Mouse (Mus musculus) right cerebral cortex, postnatal 10 days (tissue): Measurements from ENCODE around the gene Rnd1.

ENCODE experiments used
- DNase-seq, 2 experiments: peaks; one replicate each; pipeline ENCODE4 v3.0.0; 2021; ENCODE audit warnings: low spot score in 2 of 2

Gene Rnd1

DNA sequence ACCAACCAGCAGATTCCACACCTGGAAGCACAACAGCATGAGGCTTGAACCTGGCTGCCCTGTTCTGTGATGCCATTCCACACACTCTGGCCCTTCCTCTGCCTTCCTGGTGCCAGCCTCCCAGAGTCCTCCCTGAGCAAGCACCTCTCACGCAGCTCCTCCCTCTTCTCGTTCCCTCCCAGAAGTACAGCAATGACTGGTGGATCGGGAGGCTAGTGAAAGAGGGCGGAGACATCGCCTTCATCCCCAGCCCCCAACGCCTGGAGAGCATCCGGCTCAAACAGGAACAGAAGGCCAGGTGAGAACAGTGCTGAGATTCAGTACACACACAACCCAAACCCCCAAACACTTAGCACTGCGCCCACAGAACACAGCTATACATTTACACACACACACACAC, 37.1 kb downstream of the Rnd1 start:
- no peak for DNase-seq

DNA sequence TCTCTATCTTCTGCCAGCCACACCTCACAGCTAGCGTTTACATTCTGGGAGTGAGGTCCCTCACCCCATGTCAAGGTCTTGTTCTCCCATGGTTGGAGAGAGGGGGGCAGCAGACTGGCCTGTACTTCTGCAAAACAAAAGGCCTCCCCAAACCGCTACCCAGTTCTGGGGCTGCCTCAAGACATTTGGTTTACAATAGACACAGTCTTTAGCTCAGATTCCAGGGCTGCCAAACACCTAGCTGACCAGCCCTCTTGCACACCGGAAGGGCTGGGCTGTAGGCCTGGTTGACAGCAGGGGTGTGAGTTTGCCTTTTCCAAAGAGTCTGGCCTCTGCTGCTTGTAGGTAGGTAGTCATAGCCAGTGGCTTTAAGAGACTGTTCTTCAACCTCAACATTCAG, 40.1 kb downstream of the Rnd1 start:
- no peak for DNase-seq

DNA sequence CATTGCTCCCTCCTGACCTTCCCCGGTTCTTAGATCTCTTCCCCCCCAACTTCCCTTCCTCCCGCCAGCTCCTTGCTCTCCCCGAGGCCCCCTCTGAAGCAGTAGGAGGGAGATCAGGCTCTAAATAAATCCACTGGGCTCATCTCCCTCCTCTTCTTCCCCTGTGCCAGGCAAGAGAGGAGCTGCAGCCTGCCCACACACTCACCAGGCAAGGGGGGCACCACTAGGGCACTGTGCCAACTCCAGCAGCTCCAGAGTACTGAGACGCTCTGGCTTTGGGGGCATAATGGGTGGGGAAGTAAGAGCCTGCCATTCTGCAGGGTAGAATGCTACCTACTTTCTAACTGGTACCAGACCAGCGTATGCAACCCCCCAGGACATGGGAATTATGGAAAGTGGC, 40.7 kb downstream of the Rnd1 start:
- DNase-seq, result peak; percentile 86 to 87

DNA sequence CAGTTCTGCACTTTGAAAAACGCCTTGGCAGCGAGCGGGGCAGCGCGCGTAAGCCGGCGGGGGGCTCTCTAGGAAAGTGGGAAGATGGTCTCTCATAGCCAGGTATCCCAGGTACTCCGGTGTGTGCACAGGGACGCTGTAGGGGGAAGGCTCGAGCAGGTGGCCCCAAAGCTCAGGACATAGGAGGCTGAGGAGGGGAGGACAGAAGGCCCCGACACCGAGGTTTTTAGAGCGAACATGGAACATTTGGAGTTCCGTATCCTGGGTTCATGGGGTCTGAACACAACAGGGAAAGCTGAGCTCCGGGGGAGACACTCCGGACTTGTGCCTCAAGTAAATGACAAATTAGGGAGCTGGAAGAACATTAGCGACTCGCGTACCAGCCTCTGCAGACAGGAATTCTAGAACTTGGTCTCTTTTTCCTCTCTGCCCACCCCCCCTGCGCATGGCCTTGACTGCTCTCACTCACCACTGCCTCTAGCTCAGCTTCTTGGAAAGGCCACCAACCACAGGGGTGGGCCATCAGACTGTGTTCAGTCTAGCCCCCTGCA, 41.9 kb downstream of the Rnd1 start:
- no peak for DNase-seq

DNA sequence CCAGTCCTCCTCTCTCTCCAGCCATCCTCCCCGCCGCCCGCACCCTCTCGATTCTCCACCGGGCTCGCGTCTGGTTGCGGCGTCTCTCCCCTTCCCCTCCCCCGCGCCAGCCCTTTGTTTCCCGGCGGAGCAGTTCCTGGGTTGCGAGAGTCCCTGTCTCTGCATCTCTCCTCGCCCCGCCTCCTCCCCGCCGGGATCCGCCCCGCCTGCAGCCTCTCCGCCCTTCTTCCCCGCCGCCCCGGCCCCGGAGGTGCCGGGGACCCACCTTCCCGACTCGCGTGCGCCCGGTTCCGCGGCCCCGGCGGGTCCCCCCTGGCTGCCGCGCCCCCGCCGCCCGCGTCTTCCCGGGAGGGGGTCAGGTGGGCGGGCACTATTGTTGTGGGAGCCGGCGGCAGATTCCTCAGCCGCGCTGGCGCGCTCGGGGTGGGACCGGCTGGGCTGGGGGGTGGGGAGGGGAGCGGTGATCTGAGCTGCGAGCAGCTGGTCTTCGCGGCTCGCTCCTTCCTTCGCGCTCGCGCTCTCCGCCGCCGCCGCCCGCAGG, 42.6 kb downstream of the Rnd1 start:
- DNase-seq, result peak; percentile 91

DNA sequence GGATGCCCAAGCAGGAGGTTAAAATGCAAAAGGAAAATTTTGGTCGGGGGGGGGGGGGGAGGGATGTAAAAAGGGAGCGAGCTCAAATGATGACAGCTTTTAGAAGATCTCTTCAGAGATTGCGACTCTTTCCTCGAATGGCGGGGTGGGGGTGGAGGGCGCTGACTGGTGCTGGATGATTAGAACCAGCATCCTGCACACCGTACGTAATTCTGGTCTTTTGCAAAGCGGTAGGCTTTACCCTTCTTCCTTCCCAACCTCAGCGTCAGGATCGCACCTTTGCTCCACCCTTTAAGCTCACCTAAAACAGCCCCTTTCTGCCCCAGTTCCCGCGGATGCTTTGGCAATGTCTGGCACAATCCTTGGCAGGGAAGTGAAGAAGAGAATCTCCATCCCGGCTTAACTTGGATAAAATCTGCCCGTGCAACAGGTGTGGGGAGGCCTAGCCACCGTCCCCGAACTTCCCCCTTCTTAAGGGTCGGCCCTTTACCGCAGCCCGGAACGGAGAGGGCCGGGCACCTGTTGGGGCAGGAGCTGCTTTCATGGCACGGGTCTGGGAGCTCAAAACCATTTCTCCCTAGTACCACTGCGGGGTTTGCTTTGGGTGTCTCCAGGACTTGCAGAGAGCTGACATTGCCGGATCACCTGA, 43.3 kb downstream of the Rnd1 start:
- DNase-seq, result no peak

DNA sequence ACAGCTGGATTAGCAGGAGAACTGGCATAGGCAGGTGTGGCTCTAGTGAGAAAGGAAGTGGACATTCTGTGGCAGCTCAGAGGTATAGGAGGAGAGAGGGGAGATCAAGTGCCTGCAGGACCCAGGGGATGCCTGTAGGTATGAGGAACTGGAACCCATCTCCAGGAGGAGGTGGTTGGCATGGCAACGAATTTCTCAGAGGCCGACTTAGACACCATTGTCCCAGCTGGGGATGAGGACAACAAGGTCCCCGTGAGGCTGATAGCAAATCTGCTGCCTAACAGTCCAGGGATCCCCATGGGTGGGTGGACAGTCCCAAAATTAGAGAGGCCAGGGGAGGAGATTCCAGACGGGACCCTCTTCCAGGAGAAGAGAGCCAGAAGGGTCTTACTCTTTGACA, 44.3 kb downstream of the Rnd1 start:
- no peak for DNase-seq

DNA sequence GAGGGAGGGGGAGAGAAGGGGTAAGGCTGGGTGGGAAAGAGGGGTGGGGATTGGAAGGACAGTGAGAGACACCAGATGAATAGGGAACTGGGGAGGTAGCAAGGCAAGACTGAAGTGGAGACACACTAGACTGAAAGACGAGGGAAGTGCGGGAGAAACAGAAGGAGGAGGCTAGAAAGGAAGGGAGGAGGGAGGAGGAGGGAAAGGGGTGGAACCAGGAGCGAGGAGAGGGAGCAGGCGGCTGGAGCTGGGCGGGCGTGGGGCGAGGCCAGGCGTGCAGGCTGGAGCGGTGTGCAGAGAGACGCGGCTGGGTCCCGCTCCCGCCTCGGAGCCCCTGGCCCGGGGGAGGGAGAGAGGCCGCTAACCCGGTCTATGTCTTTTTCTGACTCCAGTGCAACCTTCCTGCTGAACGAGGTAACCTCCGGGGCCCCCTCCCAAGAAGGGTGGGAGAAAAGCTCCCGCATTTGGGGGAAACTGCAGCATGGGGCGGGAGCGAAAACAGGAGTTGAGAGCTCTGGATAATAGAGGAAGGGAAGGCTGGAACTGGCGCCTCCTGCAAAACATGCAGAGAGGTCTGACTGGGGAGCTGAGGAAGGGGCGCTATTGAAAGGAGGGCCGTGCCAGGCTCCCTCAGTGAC, 45.0 kb downstream of the Rnd1 start:
- peak; percentile 78 to 84 for DNase-seq

DNA sequence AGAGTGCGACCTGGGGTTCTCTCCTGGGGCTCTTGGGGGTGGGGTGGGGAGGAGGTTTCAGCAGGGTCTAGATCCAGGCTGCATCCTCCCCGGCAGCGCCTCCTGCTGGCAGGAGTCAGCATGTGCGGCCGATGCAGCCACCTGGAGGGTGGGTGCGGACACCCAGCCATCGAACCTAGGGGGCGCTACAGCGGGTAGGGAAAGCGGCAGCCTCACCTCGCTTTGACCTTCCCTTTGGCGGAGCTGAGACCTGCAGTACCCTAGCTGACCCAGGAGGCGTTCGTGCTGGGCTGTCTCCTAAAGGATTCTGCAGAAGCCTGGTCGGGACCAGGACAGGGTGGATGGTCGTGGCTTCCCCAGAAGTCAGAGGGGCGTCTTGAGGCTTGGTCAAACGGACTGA, 45.8 kb downstream of the Rnd1 start:
- peak in 1 of 2 experiments; percentile 76 for DNase-seq

DNA sequence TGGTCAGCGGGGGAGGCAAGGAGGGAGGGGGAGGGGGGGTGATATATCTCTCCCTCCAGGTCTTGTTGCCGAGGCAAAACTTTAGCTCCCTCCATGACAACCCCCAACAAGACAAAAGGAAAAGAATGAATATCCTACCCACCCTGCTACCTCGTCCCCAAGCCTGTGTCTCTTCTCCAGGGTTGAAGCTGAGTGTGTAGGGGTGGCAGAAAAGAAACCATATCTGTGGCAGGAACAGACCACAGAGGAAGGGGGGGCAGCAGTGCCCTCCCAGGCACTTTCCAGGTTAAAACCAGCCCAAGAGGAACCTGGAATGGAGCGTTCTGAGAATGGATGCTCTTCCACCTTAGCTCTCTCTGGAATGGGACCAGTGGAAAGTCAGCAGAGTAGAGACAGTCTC, 46.7 kb downstream of the Rnd1 start, which contains the start of gene Cacnb3:
Cacnb3 (plus strand) TSS at position 301 of the 400 bp plus-strand sequence.
- DNase-seq, result no peak

DNA sequence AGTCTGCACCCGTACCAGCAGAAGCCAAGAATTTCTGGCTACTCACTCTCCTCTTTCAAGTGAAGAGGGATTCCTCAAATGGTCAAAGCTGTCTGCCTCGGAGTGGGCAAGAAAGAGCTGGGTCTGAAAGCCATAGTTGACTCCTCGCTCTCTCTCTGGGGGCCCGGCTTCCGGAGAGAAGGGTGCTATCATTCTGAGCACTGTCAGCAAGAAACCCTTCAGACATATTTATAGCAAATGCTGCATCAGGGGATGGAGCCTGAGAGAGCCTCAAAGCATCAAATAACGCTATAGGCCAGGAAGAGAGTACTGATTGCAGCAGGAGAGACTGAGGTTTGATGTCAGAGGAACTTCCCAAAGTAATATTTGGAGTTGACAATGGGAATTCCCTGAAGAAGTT, 47.8 kb downstream of the Rnd1 start:
- no peak for DNase-seq

DNA sequence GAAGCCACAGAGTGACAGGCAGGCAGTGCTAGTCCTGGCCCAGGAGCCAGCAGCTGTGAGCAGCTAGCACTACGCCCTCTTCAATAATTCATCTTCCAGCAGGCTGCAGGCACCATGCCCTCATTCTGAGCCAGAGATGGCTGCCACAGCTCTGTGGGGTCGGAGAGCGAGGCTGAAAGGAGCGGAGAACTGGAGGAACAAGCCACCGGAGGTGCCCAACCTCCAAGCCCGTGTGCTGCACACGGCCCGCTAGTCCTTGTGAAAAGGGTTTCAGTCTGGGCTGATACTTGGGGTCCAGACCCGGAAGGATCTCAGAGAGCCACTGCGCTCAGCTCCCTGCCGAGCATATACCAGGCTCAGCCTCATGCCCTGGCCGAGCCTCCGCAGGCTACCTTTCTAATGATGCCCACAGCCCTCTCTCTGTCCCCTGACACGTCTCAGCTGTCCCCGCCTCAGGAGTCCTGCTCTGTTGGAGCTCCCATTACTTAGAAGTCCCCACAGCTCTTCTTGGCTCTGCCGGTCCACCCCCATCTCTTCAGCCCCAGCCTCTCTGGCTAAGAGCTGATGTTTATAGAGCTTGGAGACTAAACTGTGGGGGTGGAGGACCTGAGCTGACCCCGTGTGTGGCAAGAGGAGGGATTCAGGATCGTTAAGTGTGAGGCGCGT, 48.5 kb downstream of the Rnd1 start:
- peak in 1 of 2 experiments; percentile 53 for DNase-seq

DNA sequence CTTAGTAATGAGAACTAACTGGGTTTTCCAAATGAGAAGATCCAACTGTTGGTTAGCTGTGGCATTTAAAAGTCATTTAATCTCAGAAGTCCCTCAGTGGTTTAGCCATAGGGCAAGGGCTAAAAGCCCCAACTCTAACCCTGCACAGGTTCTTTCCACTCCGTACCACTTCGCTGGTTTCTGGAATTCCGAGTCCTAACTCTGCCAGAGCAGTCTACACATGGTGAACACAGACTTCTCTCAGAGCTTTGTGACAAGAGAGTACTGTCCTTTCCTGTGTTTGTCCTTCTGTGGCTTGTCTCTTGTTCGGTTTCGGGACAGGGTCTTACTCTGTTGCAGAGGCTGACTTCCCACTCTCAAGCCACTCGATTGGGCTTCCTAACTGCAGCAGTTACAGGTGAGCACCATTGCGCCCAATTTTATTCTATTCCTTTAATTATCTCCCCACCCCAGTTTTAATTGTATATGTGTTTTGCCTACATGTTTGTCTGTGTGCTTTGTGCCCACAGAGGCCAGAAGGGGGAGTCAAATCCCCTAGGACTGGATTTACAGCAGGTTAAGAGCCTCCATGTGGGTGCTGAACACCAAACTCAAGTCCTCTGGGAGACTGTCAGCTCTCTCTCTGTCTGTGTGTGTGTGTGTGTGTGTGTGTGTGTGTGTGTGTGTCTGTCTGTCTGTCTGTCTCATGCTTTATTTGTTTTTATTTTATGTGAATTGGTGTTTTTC, 50.6 kb downstream of the Rnd1 start:
- no peak for DNase-seq

DNA sequence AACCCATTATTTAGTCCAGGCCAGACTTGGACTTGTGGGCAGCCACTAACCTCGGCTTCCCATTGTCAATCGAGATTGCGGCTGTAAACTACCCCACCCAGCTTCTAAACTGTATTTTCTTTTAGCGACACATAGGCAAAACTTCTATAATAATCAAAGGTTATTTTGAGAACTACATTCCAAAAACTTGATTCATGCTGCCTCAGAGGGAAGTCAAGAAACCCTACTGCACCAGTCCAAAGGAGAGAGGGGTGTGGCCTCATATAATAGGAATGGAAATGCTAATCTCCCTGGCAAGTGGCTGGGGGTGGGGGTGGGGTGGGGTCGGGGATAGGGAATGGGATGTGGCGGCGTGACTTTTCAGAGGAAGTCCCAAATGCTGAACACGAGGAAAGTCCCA, 51.2 kb downstream of the Rnd1 start:
- no peak for DNase-seq

DNA sequence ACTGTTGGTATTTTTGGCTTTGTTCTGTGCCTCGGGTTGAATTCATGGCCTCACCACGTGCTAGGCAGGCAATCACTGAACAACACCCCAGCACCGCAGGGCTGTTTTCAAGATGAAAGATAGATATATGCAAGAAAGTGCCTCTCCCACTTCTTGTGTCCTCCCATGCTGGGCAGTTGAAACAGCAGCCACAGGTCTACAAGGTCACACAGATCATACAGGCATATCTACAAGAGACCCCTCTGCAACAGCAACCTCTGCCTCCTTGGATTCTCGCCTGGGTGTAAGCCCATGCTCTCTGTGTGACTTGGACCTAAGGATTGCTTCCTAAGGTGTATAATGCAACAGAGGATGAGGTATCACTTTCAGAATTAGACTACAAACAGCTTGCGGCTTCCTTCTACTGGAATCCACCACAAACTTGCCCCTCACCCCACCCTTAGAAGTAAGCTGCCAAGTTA, 53.9 kb downstream of the Rnd1 start:
- DNase-seq, result no peak

DNA sequence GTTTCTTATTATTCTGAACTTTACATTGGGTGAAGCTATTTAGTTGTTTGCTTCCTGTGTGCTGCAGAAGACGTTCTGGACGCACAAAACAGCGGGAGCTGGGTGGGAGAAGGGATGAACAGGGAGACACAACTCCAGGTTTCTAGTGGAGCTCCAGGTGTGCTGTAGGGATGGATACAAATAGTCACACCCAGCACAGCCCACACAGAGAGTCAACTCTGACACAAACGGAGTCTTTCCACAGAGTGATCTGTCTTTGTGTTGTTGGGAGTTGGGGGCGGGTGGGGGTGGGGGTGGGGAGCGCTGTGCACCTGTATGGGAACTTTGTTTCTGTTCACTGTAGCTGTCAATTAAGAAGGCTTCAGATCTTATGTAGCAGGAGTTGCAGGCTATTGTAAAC, 54.5 kb downstream of the Rnd1 start:
- no peak for DNase-seq

DNA sequence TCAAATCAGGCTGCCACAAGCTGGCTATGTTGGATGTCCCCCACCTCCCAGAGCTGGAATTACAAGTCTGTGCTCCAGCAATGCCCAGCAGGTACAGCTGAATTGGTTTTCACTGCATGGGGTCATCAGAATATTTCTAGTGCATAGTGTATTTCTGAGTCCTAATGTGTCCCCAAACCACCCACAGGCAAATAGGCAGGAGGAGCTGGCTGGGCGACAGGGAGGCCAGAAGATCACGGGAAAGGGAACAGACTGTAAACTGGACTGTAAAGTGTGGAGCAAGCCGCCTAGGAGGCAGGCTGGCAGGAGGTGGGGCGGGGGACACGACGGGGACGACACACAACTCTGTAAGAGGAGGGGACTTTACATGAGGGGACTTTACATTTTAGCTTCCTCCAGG, 55.1 kb downstream of the Rnd1 start:
- no peak for DNase-seq

DNA sequence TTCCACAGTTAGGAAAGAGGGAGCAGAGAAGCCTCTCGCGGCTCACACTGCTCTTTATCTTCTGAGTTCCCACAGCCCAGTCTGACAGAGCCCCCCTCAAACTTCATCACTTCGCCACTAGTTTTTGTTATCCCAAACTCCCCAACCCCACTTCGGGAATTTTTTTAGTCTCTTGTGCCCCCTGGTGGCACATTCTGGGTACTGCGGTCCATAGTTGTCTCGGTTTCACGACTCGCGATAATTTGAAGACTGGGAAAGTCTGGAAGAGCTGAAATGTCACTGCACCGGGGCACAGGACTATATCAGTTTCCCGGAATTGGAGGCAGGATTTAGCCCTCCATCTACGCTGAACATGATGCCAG, 60.1 kb downstream of the Rnd1 start:
- DNase-seq, result peak in 1 of 2 experiments; percentile 84

DNA sequence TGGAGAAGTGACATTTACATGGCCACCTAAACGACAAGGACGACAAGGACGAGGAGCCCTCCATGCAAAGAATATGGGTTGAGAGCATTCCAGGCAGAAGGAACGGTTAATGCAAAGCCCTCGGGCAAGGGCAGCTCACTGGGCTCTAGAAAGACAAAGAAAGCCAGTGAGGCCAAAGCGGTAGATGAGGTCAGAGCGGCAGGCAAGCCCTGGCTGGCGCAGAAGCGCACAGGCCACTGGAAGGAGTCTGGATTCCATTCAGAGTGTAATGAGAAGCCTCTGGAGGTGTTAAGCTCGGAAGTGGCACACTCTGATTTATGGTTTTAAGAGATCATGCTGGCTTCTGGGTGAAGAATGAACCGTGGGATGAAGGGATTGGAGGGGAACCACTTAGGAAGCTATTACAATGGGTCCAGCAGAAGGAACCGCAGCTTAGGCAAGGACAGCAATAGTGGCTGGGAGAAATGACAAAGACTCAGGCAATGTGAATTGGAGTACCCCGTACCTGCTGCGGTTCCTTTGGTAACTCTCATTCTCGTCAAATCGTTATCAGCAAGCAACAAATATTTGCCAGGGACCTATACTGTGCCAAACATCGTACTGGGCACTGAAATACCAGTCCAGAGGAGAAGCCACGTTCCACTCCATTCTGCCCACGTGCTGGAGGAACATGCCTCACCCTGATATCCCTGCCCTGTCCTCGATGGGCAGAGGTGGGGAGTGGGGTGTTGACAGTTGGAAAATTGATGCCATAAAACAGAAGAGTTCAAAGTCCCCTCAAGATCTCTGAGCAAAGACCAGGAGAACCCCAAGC, 60.7 kb downstream of the Rnd1 start:
- no peak for DNase-seq

DNA sequence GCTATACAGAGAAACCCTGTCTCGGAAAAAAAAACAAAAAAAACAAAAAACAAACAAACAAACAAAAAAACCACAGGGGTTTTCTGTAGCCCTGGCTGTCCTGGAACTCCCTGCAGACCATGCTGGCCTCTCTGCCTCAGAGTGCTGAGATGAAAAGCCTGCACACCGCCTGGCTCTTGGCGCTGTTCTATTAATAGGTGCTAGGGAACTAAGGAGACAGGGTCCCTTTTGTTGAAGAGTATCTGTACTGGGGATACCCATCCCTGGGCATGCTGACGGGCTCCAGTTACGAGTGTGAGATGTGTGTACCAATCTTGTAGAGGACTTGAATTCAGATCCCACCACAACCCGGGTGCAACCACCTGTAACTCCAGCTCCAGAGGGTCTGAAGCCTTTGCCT, 61.5 kb downstream of the Rnd1 start:
- no peak for DNase-seq

DNA sequence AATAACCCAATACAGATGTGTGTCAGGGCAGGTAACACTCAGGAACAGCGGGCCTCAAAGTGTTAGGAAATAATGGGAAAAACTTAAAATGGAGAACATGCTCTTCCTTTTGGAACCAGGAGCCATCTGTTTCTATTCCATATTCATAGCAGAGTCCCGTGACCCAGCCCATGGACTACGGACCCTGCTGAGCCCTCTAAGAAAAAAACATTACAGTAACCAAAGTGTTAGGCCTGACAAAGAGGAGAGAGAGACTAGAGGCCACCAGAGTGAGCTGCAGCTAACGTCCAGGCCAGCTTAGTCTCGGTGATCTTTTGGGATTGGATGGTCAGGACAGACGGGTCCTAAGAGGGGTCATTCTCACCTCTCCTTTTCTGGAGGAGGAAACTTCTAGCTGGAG, 62.3 kb downstream of the Rnd1 start:
- no peak for DNase-seq
